Mouse (Mus musculus) limb, embryonic 12.5 days (tissue): ENCODE data around the gene Znrf2. TPM values are rescaled to one million over a fixed set of nuclear protein-coding genes. Genes with fewer than 3 reads are reported as not detected.
"Not testable (repeated sequence)": the region's sequence is repeated elsewhere in the genome, so short reads cannot be mapped to it uniquely, and the experiment has no call there.

Source experiments
- ATAC-seq: fragments of 200-750 bp; cut with Nextera tagmentation; 2 replicates; pipeline ENCODE4 v1.8.0; 2017; ENCODE audit warnings: low read depth, moderate TSS enrichment; ENCODE audit not compliant: insufficient number of reproducible peaks, insufficient read depth, low FRiP score, low TSS enrichment
- H3K27ac ChIP-seq: fragments of 300-500 bp; sonication (generic); 2 replicates; pipeline ENCODE4 v1.5.1; 2016; ENCODE audit warnings: mild to moderate bottlenecking, moderate library complexity
- H3K27me3 ChIP-seq: fragments of 300-500 bp; sonication (generic); 2 replicates; pipeline ENCODE4 v1.6.1; 2016; ENCODE audit warnings: mild to moderate bottlenecking, moderate library complexity
- H3K36me3 ChIP-seq: fragments of 300-500 bp; sonication (generic); 2 replicates; pipeline ENCODE4 v1.6.1; 2016; ENCODE audit warnings: mild to moderate bottlenecking, moderate library complexity
- H3K4me1 ChIP-seq: fragments of 300-500 bp; sonication (generic); replicated peaks from 2 replicates; pipeline ENCODE4 v1.6.1; 2016
- H3K4me2 ChIP-seq: fragments of 300-500 bp; sonication (generic); 2 replicates; pipeline ENCODE4 v1.6.1; 2016; ENCODE audit warnings: mild to moderate bottlenecking, moderate library complexity
- H3K4me3 ChIP-seq: fragments of 300-500 bp; sonication (generic); replicated peaks from 2 replicates; pipeline ENCODE4 v1.5.1; 2016; ENCODE audit warnings: mild to moderate bottlenecking
- H3K9ac ChIP-seq: fragments of 300-500 bp; sonication (generic); replicated peaks from 2 replicates; pipeline ENCODE4 v1.6.1; 2016; ENCODE audit warnings: mild to moderate bottlenecking, moderate library complexity
- H3K9me3 ChIP-seq: fragments of 300-500 bp; sonication (generic); 2 replicates; pipeline ENCODE4 v1.6.1; 2016; ENCODE audit warnings: mild to moderate bottlenecking, moderate library complexity
- WGBS: fragments of 180-500 bp; shearing (Covaris S2); methylation state at CpG from one replicate; pipeline ENCODE4 v1.1.7; 2016; 5-methylcytosine and 5-hydroxymethylcytosine counted together
- polyA plus RNA-seq: library from polyadenylated mRNA; unstranded; fragments of >200 nt; fragmentation: Nextera tagmentation; extraction: Ambion mirVana; gene quantifications from 2 replicates; pipeline ENCODE4 v1.2.1, GENCODE M21; 2016

The Znrf2 gene
- polyA plus RNA-seq, 1 experiment from 2014 or later: 3.9 TPM

- H3K4me3 ChIP-seq: no peak overlapping the region
- H3K36me3 ChIP-seq: no peaks in the 10 kb centered on the region
- no peaks in the 10 kb centered on the region for H3K27me3 ChIP-seq
- WGBS: 68% methylated on average over 7 of the region's 7 CpGs
- no peak for ATAC-seq
- peaks cover 1% of the 10 kb centered on the region for H3K4me1 ChIP-seq
- H3K4me2 ChIP-seq: no peak overlapping the region
- no peaks in the 10 kb centered on the region for H3K9me3 ChIP-seq
- H3K9ac ChIP-seq: no peak overlapping the region
- H3K27ac ChIP-seq: no peak overlapping the region
These were observed 7.0 kb upstream of the Znrf2 start for GRCm38 (mm10) chr6:54809531-54810313.

GRCm38 (mm10) chr6:54810314-54810646, 6.4 kb upstream of the Znrf2 start:
- WGBS: 73% methylated on average over 1 of the region's 1 CpGs
- Histone ChIP-seq H3K4me1 (no peaks in the 10 kb centered on the region), H3K27me3 (no peaks in the 10 kb centered on the region), H3K36me3 (no peaks in the 10 kb centered on the region), H3K4me3 (no peak overlapping the region), H3K9ac (no peak overlapping the region), H3K4me2 (no peak overlapping the region), H3K27ac (no peak overlapping the region), H3K9me3 (no peaks in the 10 kb centered on the region)
- ATAC-seq: no peak

- Histone ChIP-seq H3K27ac (no peak overlapping the region), H3K9ac (no peak overlapping the region), H3K4me1 (0 out of 2 replicates have a peak, but pooled peaks cover 3% of the 10 kb centered on the region), H3K9me3 (no peaks in the 10 kb centered on the region), H3K27me3 (no peaks in the 10 kb centered on the region), H3K36me3 (no peaks in the 10 kb centered on the region), H3K4me2 (no peak overlapping the region), H3K4me3 (no peak overlapping the region)
- no peak for ATAC-seq
- WGBS: 85% methylated on average over 11 of the region's 11 CpGs
These were observed 5.0 kb upstream of the Znrf2 start for GRCm38 (mm10) chr6:54811546-54812250.

GRCm38 (mm10) chr6:54812276-54812675, 4.4 kb upstream of the Znrf2 start:
- no peak overlapping the region for H3K4me3 ChIP-seq
- no peaks in the 10 kb centered on the region for H3K36me3 ChIP-seq
- H3K9ac ChIP-seq: no peak overlapping the region
- WGBS: 88% methylated on average over 6 of the region's 6 CpGs
- H3K4me2 ChIP-seq: no peak overlapping the region
- ATAC-seq: no peak
- H3K27me3 ChIP-seq: no peaks in the 10 kb centered on the region
- no peak overlapping the region for H3K27ac ChIP-seq
- no peaks in the 10 kb centered on the region for H3K9me3 ChIP-seq
- 0 out of 2 replicates have a peak, but pooled peaks cover 3% of the 10 kb centered on the region for H3K4me1 ChIP-seq

- ATAC-seq: no peak
- H3K4me3 ChIP-seq: no peak overlapping the region
- 82% methylated on average over 9 of the region's 9 CpGs for WGBS
These were observed 1.1 kb upstream of the Znrf2 start for GRCm38 (mm10) chr6:54815428-54816130.

GRCm38 (mm10) chr6:54817266-54817767, 601 bp downstream of the Znrf2 start:
- H3K9ac ChIP-seq: peak overlapping the region; percentile 90
- under 1% methylated on average over 32 of the region's 39 CpGs for WGBS
- no peaks in the 10 kb centered on the region for H3K27me3 ChIP-seq
- peak overlapping the region; percentile 85 for H3K4me3 ChIP-seq
- peak overlapping the region; percentile 56 for H3K4me2 ChIP-seq
- peak overlapping the region; percentile 97 for H3K27ac ChIP-seq
- peak; percentile 45 for ATAC-seq
- H3K9me3 ChIP-seq: no peaks in the 10 kb centered on the region
- peaks cover 22% of the 10 kb centered on the region for H3K4me1 ChIP-seq
- H3K36me3 ChIP-seq: no peaks in the 10 kb centered on the region

More at GRCm38 (mm10) chr6:54815428-54816130, 1.1 kb upstream of the Znrf2 start:
- H3K27me3 ChIP-seq: no peaks in the 10 kb centered on the region
- H3K4me1 ChIP-seq: peaks cover 22% of the 10 kb centered on the region
- H3K36me3 ChIP-seq: no peaks in the 10 kb centered on the region
- no peak overlapping the region for H3K27ac ChIP-seq
- H3K9ac ChIP-seq: no peak overlapping the region
- H3K4me2 ChIP-seq: peak overlapping the region; percentile 56
- H3K9me3 ChIP-seq: no peaks in the 10 kb centered on the region

GRCm38 (mm10) chr6:54818389-54818788, 1.7 kb downstream of the Znrf2 start:
- peak overlapping the region; percentile 56 for H3K4me2 ChIP-seq
- no peaks in the 10 kb centered on the region for H3K9me3 ChIP-seq
- peak overlapping the region; percentile 85 for H3K4me3 ChIP-seq
- H3K36me3 ChIP-seq: no peaks in the 10 kb centered on the region
- no peak overlapping the region for H3K27ac ChIP-seq
- WGBS: 43% methylated on average over 2 of the region's 2 CpGs
- no peak for ATAC-seq
- no peak overlapping the region for H3K9ac ChIP-seq
- H3K4me1 ChIP-seq: peaks cover 22% of the 10 kb centered on the region
- no peaks in the 10 kb centered on the region for H3K27me3 ChIP-seq

- Histone ChIP-seq H3K4me2 (peak overlapping the region; percentile 24; the same call in 1 of the 2 replicates), H3K4me1 (peaks cover 22% of the 10 kb centered on the region), H3K4me3 (no peak overlapping the region), H3K36me3 (no peaks in the 10 kb centered on the region), H3K27me3 (no peaks in the 10 kb centered on the region), H3K27ac (no peak overlapping the region), H3K9me3 (no peaks in the 10 kb centered on the region), H3K9ac (no peak overlapping the region)
- WGBS: 27% methylated on average over 4 of the region's 4 CpGs
- no peak for ATAC-seq
These were observed 2.6 kb downstream of the Znrf2 start for GRCm38 (mm10) chr6:54819272-54819671.

GRCm38 (mm10) chr6:54819746-54820145, 3.0 kb downstream of the Znrf2 start:
- 41% methylated on average over 3 of the region's 3 CpGs for WGBS
- Histone ChIP-seq H3K4me2 (no peak overlapping the region), H3K36me3 (no peaks in the 10 kb centered on the region), H3K9ac (no peak overlapping the region), H3K27ac (no peak overlapping the region), H3K9me3 (no peaks in the 10 kb centered on the region), H3K27me3 (no peaks in the 10 kb centered on the region), H3K4me3 (no peak overlapping the region), H3K4me1 (peaks cover 22% of the 10 kb centered on the region)
- ATAC-seq: no peak

- Histone ChIP-seq H3K4me2 (no peak overlapping the region), H3K27ac (no peak overlapping the region), H3K9ac (no peak overlapping the region), H3K36me3 (no peaks in the 10 kb centered on the region), H3K4me3 (no peak overlapping the region), H3K9me3 (no peaks in the 10 kb centered on the region), H3K4me1 (peaks cover 20% of the 10 kb centered on the region), H3K27me3 (no peaks in the 10 kb centered on the region)
- WGBS: 85% methylated on average over 4 of the region's 4 CpGs
- ATAC-seq: no peak
These were observed 5.6 kb downstream of the Znrf2 start for GRCm38 (mm10) chr6:54822348-54822747.

GRCm38 (mm10) chr6:54824561-54824960, 7.8 kb downstream of the Znrf2 start:
- WGBS: 85% methylated on average over 2 of the region's 2 CpGs
- not testable (repeated sequence) for H3K4me1 ChIP-seq, H3K9ac ChIP-seq, ATAC-seq, H3K9me3 ChIP-seq, H3K4me3 ChIP-seq, H3K27me3 ChIP-seq, H3K27ac ChIP-seq, H3K4me2 ChIP-seq, H3K36me3 ChIP-seq
